Mouse (Mus musculus): ENCODE data around the gene 4931406P16Rik.

Gene 4931406P16Rik

DNA sequence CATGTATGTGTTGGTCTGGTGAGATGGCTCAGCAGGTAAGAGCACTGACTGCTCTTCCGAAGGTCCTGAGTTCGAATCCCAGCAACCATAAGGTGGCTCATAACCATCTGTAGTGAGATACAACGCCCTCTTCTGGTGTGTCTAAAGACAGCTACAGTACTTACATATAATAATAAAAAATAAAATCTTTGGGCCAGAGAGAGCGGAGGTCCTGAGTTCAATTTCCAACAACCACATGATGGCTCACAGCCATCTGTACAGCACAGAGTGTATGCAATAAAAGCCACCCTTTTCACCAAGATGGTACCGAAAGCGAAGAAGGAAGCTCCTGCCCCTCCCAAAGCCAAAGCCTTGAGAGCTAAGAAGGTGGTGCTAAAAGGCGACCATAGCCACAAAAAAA, 62.6 kb downstream of the 4931406P16Rik start, which contains the start of gene Gm6096:
Gene Gm6096, plus strand, starts transcription at position 301 of the 400 bp plus-strand sequence.
- CTCF ChIA-PET, result interaction anchor here (0.5 kb wide), 1 partner anchor 23 kb away, joined by 3 read pairs; no protein-coding TSS in a partner anchor

DNA sequence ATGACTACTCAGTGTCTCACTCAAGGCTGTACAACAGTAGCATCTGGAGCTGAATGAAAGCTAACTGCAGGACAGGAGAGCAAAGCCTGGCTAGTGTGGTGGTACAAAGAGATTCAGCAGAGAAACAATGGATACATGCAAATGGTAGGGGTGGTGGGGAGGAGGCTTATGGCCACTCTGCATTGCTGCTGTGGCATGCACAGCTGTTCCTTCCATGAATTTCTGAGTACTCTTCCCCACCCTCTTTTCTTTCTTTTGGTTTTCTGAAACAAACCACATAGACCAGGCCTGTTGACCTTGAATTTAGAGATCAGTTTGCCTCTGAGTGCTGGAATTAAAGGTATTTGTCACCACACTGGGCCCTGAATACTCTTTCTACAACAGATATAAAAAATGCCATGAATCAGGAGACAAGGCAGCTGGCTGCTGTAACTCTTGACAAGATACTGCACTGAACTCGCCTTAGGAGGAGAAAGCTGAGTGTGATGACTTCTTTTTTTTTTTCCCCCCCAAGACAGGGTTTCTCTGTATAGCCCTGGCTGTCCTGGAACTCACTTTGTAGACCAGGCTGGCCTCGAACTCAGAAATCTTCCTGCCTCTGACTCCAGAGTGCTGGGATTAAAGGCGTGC, 66.4 kb downstream of the 4931406P16Rik start:
- CTCF ChIA-PET, result interaction anchor here (0.6 kb wide), 1 partner anchor 13 kb away, joined by 3 read pairs; no protein-coding TSS in a partner anchor

DNA sequence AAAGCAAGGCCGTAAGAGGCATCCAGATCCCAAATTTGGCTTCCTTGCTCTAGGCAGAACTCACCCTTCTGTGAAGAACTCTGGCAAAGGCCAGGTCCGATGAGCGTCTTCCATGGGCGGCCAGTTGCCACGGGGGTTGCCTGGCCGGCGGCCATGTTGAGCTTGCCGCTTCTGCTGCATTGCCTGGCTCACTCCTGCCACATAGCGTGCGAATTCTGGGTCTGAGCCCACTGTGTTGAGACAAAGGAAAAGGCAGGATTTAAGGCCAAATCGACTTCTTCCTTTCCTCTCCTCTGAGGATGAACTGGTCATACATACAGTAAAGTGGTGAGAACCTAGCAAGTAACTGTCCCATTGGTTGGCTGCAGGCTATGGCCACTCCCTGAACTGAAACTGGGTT, 71.2 kb downstream of the 4931406P16Rik start:
- CTCF ChIA-PET, result no interaction called here

DNA sequence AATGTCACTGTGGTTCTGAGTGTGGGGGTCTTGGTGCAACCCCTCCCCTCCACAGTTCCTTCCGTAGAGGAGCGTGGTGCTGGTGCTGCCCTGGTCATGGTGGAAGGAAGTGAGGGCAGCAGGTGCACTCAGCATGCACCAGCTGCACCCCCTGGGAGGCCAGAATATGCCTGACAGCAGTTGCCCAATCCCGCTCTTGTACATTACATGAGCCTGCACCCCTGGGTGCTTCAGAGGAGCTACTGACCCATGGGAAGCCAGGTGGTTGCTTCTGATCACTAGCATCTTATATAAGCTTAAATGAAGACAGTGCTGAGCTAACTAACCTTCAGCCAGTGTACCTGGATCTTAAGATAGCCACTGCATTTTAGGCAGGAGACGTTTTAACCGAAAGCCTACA, 75.3 kb downstream of the 4931406P16Rik start:
- CTCF ChIA-PET, result no interaction called here

DNA sequence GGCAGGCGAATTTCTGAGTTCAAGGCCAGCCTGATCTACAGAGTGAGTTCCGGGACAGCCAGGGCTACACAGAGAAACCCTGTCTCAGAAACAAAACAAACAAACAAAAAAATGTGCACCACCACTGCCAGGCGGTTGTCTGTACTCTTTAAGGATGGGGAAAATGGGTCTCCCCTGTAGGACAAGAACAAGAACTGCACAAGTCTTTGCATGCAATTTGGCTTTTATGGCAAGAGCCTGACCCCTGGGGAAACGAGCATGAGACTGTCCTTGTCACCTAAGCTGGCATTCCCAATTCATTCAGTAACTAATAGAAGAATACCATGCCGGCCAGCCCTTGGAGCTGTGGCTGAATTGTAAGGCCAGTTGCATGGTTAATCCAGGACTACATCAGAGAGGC, 77.7 kb downstream of the 4931406P16Rik start:
- CTCF ChIA-PET, result no interaction called here

DNA sequence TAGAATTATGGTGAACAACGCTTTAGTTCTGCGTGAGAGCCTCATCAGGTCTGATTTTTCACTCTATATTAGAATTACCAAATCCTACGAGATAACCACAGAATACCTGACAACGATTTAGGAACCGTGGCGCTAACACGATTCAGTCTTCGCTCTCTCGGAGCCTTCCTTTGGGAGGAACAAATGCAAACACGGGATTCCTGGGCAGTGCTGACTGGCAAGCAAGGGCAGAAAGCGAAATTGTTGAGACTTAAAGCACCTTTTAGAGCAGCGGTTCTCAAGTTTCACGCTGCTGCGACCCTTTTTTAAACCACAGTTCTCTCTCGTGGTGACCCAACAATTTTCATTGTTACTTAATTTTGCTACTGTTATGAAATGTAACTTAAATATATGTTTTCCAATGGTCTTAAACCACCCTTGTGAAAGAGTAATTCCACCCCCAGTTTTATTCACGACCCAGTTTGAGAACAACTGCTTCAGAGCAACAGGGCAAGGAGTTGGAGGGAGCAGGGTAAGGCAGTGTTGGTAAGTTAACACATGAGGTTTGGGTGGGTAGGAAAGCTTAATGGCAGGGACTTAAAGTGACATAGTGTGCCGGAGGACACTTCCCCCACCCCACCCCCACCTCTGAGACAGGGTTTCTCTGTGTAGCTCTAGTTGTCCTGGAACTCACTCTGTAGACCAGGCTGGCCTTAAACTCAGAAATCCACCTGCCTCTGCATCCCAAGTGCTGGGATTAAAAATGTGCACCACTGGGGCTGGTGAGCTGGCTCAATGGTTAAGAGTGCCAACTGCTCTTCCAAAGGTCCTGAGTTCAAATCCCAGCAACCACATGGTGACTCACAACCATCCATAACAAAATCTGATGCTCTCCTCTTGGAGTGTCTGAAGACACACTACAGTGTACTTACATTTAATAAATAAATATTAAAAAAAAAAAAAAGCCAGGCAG, 78.5 kb downstream of the 4931406P16Rik start:
- CTCF ChIA-PET, result no interaction called here

DNA sequence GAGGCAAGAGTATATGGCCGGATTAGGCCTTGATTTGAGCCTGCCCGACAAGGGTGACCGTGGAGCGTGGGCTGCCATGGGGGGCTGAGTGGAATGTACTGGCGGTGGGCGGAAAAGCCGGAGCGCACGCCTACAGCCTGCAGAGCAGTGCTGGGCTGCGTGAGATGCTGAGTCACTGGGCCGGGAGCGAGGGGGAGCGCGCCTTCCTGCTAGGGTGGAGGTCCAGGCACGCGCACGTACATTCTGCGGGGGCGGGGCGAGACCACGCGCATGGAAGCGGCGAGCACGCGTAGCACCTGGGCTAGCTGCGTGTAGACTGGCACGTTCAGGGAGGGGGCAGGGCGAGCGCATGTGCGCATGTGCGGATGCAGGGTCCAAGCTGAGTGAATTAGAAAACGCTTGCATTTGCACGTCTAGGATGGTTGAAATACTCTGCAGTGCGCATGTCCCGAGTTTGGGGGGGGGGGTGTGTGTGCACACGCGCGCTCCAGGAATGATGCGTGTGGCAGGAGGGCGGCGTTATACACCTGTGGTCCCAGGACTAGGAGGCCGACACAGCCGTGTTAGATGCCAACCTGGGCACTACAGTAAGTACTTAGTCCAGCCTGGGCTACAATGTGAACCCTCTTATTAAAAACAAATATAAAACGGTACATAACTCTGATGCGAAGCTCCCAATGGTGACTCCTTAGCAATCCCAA, 79.3 kb downstream of the 4931406P16Rik start:
- CTCF ChIA-PET, result no interaction called here

DNA sequence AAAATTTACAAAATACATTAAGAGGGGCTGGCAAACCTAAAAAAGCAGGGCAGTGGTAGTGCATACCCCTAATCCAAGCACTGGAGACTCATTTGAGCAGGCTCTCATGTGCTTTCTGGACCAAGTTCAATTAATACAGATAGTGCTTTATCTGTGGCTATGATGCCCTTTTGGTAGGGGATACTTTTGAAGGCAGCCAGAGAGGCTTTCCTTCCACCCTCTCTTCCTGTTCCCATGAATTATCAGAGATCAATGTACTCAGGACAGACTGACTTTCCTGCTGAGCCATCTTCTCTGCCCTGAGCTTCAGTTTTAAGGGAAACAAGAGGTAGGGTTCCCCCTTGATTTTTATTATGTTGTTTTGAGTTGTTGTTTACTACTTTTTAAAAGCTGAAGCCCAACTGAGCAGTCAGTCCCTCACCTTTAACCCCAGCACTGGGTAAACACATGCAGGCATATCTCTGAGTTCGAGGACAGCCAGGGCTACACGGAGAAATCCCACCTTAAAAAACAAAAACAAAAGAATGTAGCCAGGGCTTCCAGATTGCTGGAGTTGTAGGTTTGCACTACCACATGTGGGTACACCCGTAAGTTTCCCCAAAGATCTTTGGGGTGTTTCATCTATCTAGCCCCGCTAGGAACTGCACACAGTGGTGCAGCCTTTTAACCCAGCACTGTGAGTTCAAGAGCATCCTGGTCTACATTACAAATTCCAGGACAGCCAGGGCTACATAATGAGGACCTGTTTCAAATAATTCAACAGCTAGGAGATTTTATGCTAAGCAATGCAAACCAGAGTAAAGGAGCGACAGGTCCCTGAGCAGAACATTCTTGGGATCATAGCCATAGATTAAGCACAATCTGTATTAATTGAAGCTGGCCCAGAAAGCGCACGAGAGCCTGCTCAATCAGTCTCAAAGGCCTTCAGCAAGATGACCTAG, 80.3 kb downstream of the 4931406P16Rik start:
- CTCF ChIA-PET, result no interaction called here

DNA sequence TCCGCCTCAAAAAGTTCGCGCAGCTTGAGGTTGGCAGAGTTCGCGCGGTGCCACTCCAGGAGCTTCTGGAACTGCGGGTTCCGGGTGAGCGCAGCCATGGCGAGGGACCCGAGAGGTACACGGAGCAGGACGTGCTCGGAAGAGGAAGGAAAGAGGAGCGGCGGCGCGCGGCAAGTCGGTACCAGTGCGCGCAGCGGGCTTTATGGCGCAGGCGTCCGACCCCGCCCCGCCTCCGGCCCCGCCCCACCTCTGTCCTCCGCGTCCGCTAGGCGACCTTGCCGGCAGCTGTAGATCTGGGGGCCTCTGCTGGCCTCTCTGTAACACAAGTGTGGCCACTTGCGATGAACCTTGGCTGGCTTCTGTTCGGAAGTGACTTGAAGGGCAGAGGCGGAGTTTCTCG, 83.2 kb downstream of the 4931406P16Rik start, which contains the start of gene Gpi1:
Gene Gpi1, minus strand, starts transcription at position 221 of the 400 bp plus-strand sequence.
- CTCF ChIA-PET, result no interaction called here

DNA sequence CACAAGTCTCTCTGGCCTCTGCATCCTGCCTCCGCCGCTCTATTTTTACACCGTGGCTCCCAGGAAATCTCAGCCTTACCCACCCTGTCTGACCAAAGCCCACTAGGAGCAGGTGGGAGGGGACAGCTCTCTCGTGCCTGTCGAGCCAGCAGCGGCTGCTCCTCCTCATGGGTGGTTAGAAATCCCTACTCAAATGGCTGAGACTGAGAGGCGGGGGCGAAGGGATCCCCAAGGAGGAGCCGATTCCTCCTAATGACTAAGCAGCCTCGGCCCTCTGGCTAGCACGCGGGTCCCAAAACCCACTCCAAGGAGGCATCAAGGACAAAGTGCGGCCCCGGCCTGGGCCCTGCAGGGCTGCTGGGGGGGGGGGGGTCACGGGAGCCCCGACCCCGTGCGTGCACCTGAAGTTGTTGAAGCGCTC, 83.7 kb downstream of the 4931406P16Rik start:
- CTCF ChIA-PET, result no interaction called here

DNA sequence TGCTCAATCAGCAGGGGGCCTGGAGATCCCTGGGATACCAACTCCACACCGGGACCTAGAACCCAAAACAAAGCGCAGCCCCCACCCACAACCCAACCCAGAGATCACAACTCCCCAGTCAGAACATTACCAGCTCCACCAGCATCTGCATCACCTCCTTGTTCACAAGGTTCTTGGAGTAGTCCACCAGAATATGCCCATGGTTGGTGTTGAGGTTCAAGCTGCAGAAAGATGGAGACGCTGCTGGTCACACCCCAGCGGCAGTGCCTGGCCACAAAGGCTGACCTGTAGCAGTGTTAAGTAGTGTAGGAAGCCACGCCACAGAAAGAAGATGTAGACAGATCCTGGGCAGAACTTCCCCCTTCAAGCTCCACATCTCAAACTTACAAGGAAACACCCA, 84.2 kb downstream of the 4931406P16Rik start:
- CTCF ChIA-PET, result interaction anchor here (0.5 kb wide), 1 partner anchor 35 kb away, joined by 3 read pairs; no protein-coding TSS in a partner anchor

DNA sequence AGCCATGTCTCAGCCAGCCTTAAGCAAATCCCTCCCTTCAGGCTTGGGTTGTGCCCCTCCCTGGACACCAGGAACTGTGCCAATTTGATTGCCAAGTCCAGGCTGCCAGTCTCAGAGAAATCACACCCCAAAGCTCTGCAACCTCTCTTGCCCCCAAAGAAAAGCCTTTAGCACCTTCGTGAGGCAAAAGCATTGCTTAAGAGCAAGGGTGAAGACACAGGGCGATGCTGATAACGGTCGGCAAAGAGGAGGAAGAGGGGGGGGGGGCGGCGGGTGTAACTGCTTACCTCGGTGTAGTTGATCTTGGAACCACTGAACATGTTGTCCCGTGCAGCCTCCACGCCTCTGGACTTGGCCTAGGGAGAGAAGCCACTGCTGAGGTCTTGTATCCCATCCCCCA, 84.7 kb downstream of the 4931406P16Rik start:
- CTCF ChIA-PET, result interaction anchor here (0.5 kb wide), 1 partner anchor 35 kb away, joined by 3 read pairs; no protein-coding TSS in a partner anchor

DNA sequence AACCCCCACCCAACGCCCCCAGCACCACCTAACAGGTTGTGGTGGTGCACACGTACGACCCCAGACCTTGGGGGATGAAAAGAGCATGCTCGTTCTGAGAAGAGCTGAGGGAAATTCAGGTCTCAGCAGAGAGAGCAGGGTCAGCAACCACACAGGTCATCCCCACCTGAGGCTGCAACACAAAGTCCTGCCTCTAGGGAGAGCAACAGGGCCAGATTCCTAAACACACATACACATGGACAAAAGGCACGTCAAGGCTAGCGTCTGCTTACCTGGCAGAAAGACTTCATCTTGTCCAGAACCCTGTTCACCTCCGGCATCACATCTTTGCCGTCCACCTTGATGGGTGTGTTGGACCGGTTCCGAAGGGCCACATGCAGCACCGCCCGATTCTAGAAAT, 86.5 kb downstream of the 4931406P16Rik start:
- CTCF ChIA-PET, result no interaction called here

DNA sequence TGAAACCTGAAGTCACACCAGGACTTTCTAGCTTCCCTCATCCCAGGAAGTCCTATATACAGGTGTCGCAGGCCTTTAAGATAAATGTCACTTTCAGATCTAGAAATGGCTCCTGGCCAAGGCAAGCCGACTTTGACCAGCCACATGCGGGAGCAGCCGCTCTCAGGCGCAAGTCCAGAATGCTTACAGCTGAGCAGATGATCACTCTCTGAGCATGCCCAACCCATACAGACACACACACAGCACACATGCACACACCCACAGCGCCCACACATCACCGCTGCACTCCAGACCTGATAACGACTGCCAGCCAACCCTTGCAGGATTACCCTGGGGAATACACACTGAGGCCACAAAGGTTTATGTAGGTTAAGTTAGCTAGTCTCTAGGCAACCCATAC, 87.3 kb downstream of the 4931406P16Rik start:
- CTCF ChIA-PET, result no interaction called here

DNA sequence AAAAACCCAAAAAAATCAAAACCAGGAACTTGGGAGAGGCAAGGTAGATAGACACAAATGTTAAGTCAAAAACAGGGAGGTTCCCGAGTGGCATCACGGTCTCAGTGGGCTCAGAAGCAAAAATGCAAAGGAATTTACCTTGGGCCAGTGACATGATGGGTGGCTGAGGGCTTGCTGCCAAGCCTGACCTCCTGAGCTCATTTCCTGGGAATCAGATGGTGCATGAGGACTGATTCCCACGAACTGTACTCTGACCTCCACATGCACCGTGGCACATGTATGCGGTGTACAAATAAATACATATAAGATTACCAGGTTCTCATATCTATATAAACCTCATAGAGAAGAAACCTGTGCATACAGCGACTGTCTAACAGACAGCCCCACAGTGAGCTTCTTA, 89.0 kb downstream of the 4931406P16Rik start:
- CTCF ChIA-PET, result no interaction called here

DNA sequence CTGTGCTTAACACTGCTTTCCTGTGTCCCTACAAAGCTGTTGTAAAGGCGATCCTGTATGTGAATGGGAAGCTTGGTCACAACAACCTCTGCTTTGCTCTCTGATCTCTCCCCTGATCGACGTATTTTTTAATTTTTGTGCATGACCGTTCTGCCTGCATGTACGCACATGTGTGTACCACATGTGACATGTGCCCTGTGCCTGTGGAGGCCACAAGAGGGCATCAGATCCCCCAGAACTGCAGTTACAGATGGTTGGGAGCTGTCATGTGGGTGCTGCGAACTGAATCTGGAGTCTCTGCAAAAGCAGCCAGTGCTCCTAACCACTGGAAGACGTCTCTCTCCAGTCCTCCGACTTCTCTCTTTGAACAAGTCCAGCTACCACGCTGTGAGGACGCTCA, 91.0 kb downstream of the 4931406P16Rik start:
- CTCF ChIA-PET, result interaction anchor here (0.6 kb wide), 1 partner anchor 8 kb away, joined by 3 read pairs; no protein-coding TSS in a partner anchor

DNA sequence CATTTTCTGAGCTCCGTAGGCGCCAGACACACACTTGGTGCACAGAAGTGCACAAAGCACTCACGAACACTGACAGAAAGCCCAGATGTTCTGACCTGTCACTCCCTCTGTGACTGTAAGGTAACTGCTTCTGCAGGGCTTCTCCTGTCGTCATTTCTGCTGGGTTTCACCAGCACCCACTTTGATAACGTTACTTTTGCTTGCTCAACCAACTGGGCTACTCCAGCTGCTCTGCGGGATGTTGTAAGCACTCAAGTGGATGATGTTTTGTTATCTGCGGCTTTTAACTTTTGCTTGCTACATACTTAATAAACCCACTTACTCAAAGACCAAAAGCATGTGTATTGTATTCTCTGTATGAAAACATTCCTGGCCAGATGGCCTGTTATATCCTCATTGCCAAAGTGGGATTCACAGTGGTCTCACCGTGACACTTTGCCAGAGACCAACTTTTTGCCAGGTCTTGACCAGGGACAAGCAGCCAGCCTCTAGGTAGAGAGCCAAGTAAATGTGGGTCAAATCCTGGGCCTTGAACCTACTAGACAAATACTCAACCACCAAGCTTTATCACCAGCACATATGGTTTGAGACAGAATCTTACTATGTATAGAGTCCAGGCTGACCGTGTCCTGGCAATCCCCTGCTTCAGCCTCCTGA, 91.6 kb downstream of the 4931406P16Rik start:
- CTCF ChIA-PET, result interaction anchor here (0.5 kb wide), 1 partner anchor 24 kb away, joined by 7 read pairs; no protein-coding TSS in a partner anchor

DNA sequence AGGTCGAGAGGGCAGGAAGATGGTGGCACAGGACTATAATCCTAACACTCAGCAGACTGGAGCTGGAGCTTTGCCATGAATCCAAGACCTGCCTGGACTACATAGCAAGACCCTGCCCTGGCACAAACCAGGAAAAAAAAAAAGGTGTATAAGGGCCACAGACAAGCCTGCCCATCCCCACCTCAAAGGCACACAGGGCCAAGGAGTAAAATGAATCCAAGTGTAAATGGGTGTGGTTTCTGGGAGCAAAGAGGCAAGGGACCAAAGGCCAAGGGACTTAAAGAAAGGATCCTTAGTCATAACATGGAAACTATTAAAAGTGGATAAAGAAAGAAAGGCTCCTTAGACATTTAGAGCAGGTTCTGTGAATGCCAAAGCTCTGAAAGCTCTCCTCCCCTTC, 94.9 kb downstream of the 4931406P16Rik start:
- CTCF ChIA-PET, result no interaction called here

DNA sequence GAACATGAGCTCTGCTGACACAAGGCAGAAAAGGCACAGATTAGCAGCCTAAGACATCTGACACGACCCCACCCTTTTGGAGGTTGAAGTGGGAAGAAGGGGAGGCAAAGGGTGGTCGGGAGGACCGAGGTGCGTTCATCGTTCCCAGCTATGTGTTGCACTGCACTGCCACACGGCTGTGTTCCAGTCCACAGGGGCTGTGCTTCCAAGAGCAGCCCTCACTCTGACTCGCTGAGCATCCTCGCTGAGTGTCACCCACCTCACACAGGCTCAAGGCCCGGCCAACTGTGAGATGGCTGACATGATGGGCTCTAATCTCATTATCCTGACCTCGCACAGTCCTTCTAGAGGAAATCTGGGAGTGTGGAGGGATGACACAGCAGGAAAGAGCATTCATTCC, 96.9 kb downstream of the 4931406P16Rik start:
- CTCF ChIA-PET, result no interaction called here

DNA sequence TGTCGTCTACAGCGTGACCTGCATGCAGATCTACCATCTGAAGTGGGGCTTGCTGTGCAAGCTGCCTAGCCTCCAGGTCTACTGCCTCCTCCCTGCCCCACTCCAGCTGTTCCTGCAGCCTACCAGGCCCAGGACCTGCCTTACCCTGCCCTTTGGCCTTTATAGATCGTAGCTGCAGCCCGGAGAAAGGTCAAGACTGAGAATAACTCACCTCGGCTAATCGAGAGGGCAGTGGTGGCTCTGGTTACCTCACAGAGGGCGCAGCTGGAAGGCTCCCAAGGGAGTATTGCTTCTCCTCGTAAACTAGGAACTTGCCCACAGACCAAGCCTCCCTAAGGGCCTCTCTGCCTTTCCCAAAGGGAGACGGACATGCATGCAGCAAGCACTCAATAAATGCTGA, 97.9 kb downstream of the 4931406P16Rik start:
- CTCF ChIA-PET, result no interaction called here

Measured in spleen, embryonic (tissue).